Mouse (Mus musculus) left cerebral cortex, adult 9 months (tissue): ENCODE data around the gene Ptpn13.

Experiments used
- DNase-seq, 2 experiments: peaks; one replicate each; pipeline ENCODE4 v3.0.0; 2022; ENCODE audit warnings: low spot score in 2 of 2

The Ptpn13 gene

GRCm38 (mm10) chr5:103595394-103596226 is 170.6 kb downstream of the Ptpn13 start:
- no peak for DNase-seq

GRCm38 (mm10) chr5:103596467-103597146 is 171.6 kb downstream of the Ptpn13 start:
- DNase-seq = no peak

GRCm38 (mm10) chr5:103597604-103598003 is 172.6 kb downstream of the Ptpn13 start:
- no peak for DNase-seq

GRCm38 (mm10) chr5:103598264-103598663 is 173.3 kb downstream of the Ptpn13 start:
- DNase-seq = no peak

- no peak for DNase-seq
Observed at GRCm38 (mm10) chr5:103598881-103599280, 173.9 kb downstream of the Ptpn13 start.

GRCm38 (mm10) chr5:103603115-103603893 is 178.3 kb downstream of the Ptpn13 start:
- no peak for DNase-seq

GRCm38 (mm10) chr5:103605707-103606106 is 180.7 kb downstream of the Ptpn13 start:
- no peak for DNase-seq

- DNase-seq = no peak
Observed at GRCm38 (mm10) chr5:103610148-103610547, 185.2 kb downstream of the Ptpn13 start.

- no peak for DNase-seq
Observed at GRCm38 (mm10) chr5:103610856-103611472, 186.0 kb downstream of the Ptpn13 start.

GRCm38 (mm10) chr5:103612316-103612715 is 187.3 kb downstream of the Ptpn13 start:
- DNase-seq = no peak

- DNase-seq = no peak
Observed at GRCm38 (mm10) chr5:103614356-103614755, 189.4 kb downstream of the Ptpn13 start.

GRCm38 (mm10) chr5:103617191-103617590 is 192.2 kb downstream of the Ptpn13 start:
- DNase-seq = no peak

- no peak for DNase-seq
Observed at GRCm38 (mm10) chr5:103620301-103620973, 195.4 kb downstream of the Ptpn13 start.

GRCm38 (mm10) chr5:103622321-103622720 is 197.3 kb downstream of the Ptpn13 start:
- no peak for DNase-seq

- DNase-seq = no peak
Observed at GRCm38 (mm10) chr5:103624831-103625230, 199.8 kb downstream of the Ptpn13 start.

GRCm38 (mm10) chr5:103628499-103628898 is 203.5 kb downstream of the Ptpn13 start:
- no peak for DNase-seq

- DNase-seq = peak; percentile 7 to 52
Observed at GRCm38 (mm10) chr5:103629111-103629764, 204.2 kb downstream of the Ptpn13 start, which contains the start of gene Slc10a6. Gene Slc10a6 (minus strand): TSS chr5:103629403.

GRCm38 (mm10) chr5:103629854-103630580 is 205.0 kb downstream of the Ptpn13 start:
- DNase-seq = no peak

GRCm38 (mm10) chr5:103637162-103637561 is 212.2 kb downstream of the Ptpn13 start:
- DNase-seq = no peak

- no peak for DNase-seq
Observed at GRCm38 (mm10) chr5:103644167-103644566, 219.2 kb downstream of the Ptpn13 start.
